Mouse (Mus musculus) MEL (cell line): Measurements from ENCODE around the gene Atp6v0b.

Experiments
- BHLHE40 ChIP-seq: IDR thresholded peaks from 2 replicates; pipeline ENCODE4 v1.6.1; 2012; ENCODE audit warnings: low read depth, mild to moderate bottlenecking, inconsistent platforms, low read length, improper control_type of control experiment, borderline replicate concordance
- CHD2 ChIP-seq: IDR thresholded peaks from 2 replicates; pipeline ENCODE4 v1.6.1; 2011; ENCODE audit warnings: low read length, improper control_type of control experiment
- CTCF ChIP-seq, 3 experiments: IDR thresholded peaks in 2 of 3; conservative IDR thresholded peaks in 1 of 3; 2 replicates each; pipeline ENCODE4 v1.5.1; 2011 to 2012; ENCODE audit warnings: low read length in 3 of 3, low read depth in 2 of 3, mild to moderate bottlenecking in 2 of 3, improper control_type of control experiment in 1 of 3, inconsistent platforms in 1 of 3, mixed read lengths in 1 of 3, moderate library complexity in 1 of 3; ENCODE audit not compliant: control insufficient read depth in 1 of 3, insufficient read depth in 1 of 3, poor library complexity in 1 of 3, severe bottlenecking in 1 of 3
- GABPA ChIP-seq: IDR thresholded peaks from 2 replicates; pipeline ENCODE4 v1.6.1; 2012; ENCODE audit warnings: low read depth, mild to moderate bottlenecking, inconsistent platforms, low read length, improper control_type of control experiment, moderate library complexity
- GATA1 ChIP-seq: IDR thresholded peaks from 2 replicates; pipeline ENCODE4 v1.6.1; 2011; ENCODE audit warnings: low read depth, low read length, improper control_type of control experiment
- JUND ChIP-seq: IDR thresholded peaks from 2 replicates; pipeline ENCODE4 v1.6.1; 2011; ENCODE audit warnings: low read depth, mild to moderate bottlenecking, improper control_type of control experiment, low read length
- KAT2A ChIP-seq: conservative IDR thresholded peaks from 2 replicates; pipeline ENCODE4 v1.6.1; 2012; ENCODE audit warnings: low read depth, low read length, improper control_type of control experiment, inconsistent platforms
- MAFK ChIP-seq: IDR thresholded peaks from 2 replicates; pipeline ENCODE4 v1.6.1; 2011; ENCODE audit warnings: low read depth, mild to moderate bottlenecking, low read length, improper control_type of control experiment, borderline replicate concordance
- POLR2A ChIP-seq, 2 experiments: IDR thresholded peaks; 2 replicates each; pipeline ENCODE4 v1.6.1; 2011 to 2012; ENCODE audit warnings: low read length in 2 of 2, mild to moderate bottlenecking in 2 of 2, control low read depth in 1 of 2, improper control_type of control experiment in 1 of 2, low read depth in 1 of 2, moderate library complexity in 1 of 2; ENCODE audit not compliant: control insufficient read depth in 1 of 2, insufficient read depth in 1 of 2, poor library complexity in 1 of 2
- RCOR1 ChIP-seq: IDR thresholded peaks from 2 replicates; pipeline ENCODE4 v1.6.1; 2012; ENCODE audit warnings: low read depth, mild to moderate bottlenecking, inconsistent platforms, low read length, improper control_type of control experiment
- TAL1 ChIP-seq: IDR thresholded peaks from 2 replicates; pipeline ENCODE4 v1.6.1; 2012; ENCODE audit warnings: mild to moderate bottlenecking, inconsistent platforms, low read length, moderate library complexity, mixed read lengths
- TBP ChIP-seq: IDR thresholded peaks from 2 replicates; pipeline ENCODE4 v1.8.0; 2011; ENCODE audit warnings: low read depth, low read length, improper control_type of control experiment
- USF2 ChIP-seq, 2 experiments: IDR thresholded peaks; 2 replicates each; pipeline ENCODE4 v1.6.1; 2011 to 2012; ENCODE audit warnings: improper control_type of control experiment in 2 of 2, low read length in 2 of 2, borderline replicate concordance in 1 of 2, inconsistent platforms in 1 of 2, low read depth in 1 of 2, mild to moderate bottlenecking in 1 of 2; ENCODE audit not compliant: insufficient read depth in 1 of 2

DNA sequence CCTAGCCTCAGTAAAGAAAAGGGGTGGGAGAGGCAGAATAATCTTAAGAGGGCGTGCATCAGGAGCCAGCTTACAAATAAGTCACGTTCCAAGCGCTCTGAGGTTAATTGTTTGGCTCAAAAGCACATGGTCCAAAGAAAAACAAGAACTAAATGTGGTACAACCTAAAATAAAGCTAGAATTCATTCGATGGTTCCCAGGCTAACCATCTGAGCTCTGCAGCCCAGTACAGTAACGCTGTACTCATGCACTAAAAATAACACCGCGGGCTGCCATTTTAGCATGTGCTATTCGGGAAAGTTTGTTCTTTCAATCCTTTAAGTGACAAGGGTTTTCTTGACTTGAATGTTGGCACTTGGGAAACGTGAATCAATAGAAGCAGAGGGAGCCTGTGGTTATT is 26.6 kb downstream of the Atp6v0b start:
- TF ChIP-seq CTCF (IDR thresholded peaks at IDR 0.05 in 2 of 3, conservative IDR thresholded peaks at IDR 0.05 in 1 of 3; ENCODE audit: control insufficient read depth in 1 of 3, insufficient read depth in 1 of 3, low read depth in 2 of 3, low read length in 3 of 3, poor library complexity in 1 of 3, severe bottlenecking in 1 of 3) = no peak
- no peak for TF ChIP-seq MAFK
- TF ChIP-seq GATA1 = no peak
- TF ChIP-seq USF2 (IDR thresholded peaks at IDR 0.05; ENCODE audit: borderline replicate concordance in 1 of 2, insufficient read depth in 1 of 2, low read depth in 1 of 2, low read length in 2 of 2) = no peak
- TF ChIP-seq BHLHE40 = no peak
- TF ChIP-seq POLR2A (IDR thresholded peaks at IDR 0.05; ENCODE audit: control insufficient read depth in 1 of 2, insufficient read depth in 1 of 2, low read depth in 1 of 2, low read length in 2 of 2, poor library complexity in 1 of 2) = no peak
- TF ChIP-seq RCOR1 = no peak
- TF ChIP-seq KAT2A = no peak
- no peak for TF ChIP-seq GABPA
- TF ChIP-seq TBP = no peak
- no peak for TF ChIP-seq CHD2
- no peak for TF ChIP-seq TAL1
- no peak for TF ChIP-seq JUND
